Mouse (Mus musculus): ENCODE data around the gene Mex3b. TPM values are rescaled to one million over a fixed set of nuclear protein-coding genes. Genes with fewer than 3 reads are reported as not detected.

Mex3b gene
- total and polyA plus RNA-seq, 3 experiments, result 0.30 to 0.61 (median 0.55) TPM

- no peak for TF ChIP-seq TAL1 (conservative IDR thresholded peaks at IDR 0.05; ENCODE audit: low read depth, low read length)
- TF ChIP-seq GATA2 (IDR thresholded peaks at IDR 0.05; ENCODE audit: borderline replicate concordance, low read depth, low read length), result no peak
- no peak for TF ChIP-seq CTCF (IDR thresholded peaks at IDR 0.05; ENCODE audit: low read depth, low read length)
- Histone ChIP-seq H3K36me3 (replicated peaks) (no peaks in the 10 kb centered on the region), H3K4me3 (ENCODE audit: low read depth, low read length) (no peak overlapping the region), H3K9me3 (replicated peaks) (no peaks in the 10 kb centered on the region), H3K27me3 (ENCODE audit: insufficient read depth, low read length) (no peaks in the 10 kb centered on the region), H3K4me1 (ENCODE audit: insufficient read depth, low read depth, low read length) (no peaks in the 10 kb centered on the region)
- DNase-seq (ENCODE audit: low spot score), result no peak
- ATAC-seq (ENCODE audit: extremely low read depth, insufficient number of reproducible peaks, low FRiP score, poor library complexity, severe bottlenecking), result no peak
Observed at GRCm38 (mm10) chr7:82829516-82829915, 37.6 kb upstream of the Mex3b start.

GRCm38 (mm10) chr7:82834471-82834870, 32.7 kb upstream of the Mex3b start:
- Histone ChIP-seq H3K4me3 (ENCODE audit: low read depth, low read length) (no peak overlapping the region), H3K4me1 (ENCODE audit: insufficient read depth, low read depth, low read length) (no peaks in the 10 kb centered on the region), H3K27me3 (ENCODE audit: insufficient read depth, low read length) (no peaks in the 10 kb centered on the region), H3K9me3 (replicated peaks) (no peaks in the 10 kb centered on the region), H3K36me3 (replicated peaks) (no peaks in the 10 kb centered on the region)
- no peak for ATAC-seq (ENCODE audit: extremely low read depth, insufficient number of reproducible peaks, low FRiP score, poor library complexity, severe bottlenecking)
- no peak for DNase-seq (ENCODE audit: low spot score)
- TF ChIP-seq GATA2 (IDR thresholded peaks at IDR 0.05; ENCODE audit: borderline replicate concordance, low read depth, low read length) (no peak), GATA1 (IDR thresholded peaks at IDR 0.05; ENCODE audit: borderline replicate concordance, low read length) (no peak), CTCF (IDR thresholded peaks at IDR 0.05; ENCODE audit: low read depth, low read length) (no peak), POLR2AphosphoS5 (IDR thresholded peaks at IDR 0.05; ENCODE audit: insufficient replicate concordance, low read depth, low read length) (no peak), TAL1 (conservative IDR thresholded peaks at IDR 0.05; ENCODE audit: low read depth, low read length) (no peak)

- DNase-seq (ENCODE audit: low spot score) (no peak), ATAC-seq (ENCODE audit: extremely low read depth, insufficient number of reproducible peaks, low FRiP score, poor library complexity, severe bottlenecking) (no peak)
- Histone ChIP-seq H3K36me3 (replicated peaks) (no peaks in the 10 kb centered on the region), H3K9me3 (replicated peaks) (no peaks in the 10 kb centered on the region), H3K4me3 (ENCODE audit: low read depth, low read length) (no peak overlapping the region), H3K27me3 (ENCODE audit: insufficient read depth, low read length) (no peaks in the 10 kb centered on the region), H3K4me1 (ENCODE audit: insufficient read depth, low read depth, low read length) (no peaks in the 10 kb centered on the region)
- no peak for TF ChIP-seq CTCF (IDR thresholded peaks at IDR 0.05; ENCODE audit: low read depth, low read length)
- no peak for TF ChIP-seq POLR2AphosphoS5 (IDR thresholded peaks at IDR 0.05; ENCODE audit: insufficient replicate concordance, low read depth, low read length)
- no peak for TF ChIP-seq GATA2 (IDR thresholded peaks at IDR 0.05; ENCODE audit: borderline replicate concordance, low read depth, low read length)
- TF ChIP-seq TAL1 (conservative IDR thresholded peaks at IDR 0.05; ENCODE audit: low read depth, low read length), result no peak
- TF ChIP-seq GATA1 (IDR thresholded peaks at IDR 0.05; ENCODE audit: borderline replicate concordance, low read length), result no peak
Observed at GRCm38 (mm10) chr7:82838414-82838813, 28.7 kb upstream of the Mex3b start.

- Histone ChIP-seq H3K4me3 (ENCODE audit: low read depth, low read length) (no peak overlapping the region), H3K36me3 (replicated peaks) (no peaks in the 10 kb centered on the region), H3K4me1 (ENCODE audit: insufficient read depth, low read depth, low read length) (no peaks in the 10 kb centered on the region), H3K27me3 (ENCODE audit: insufficient read depth, low read length) (no peaks in the 10 kb centered on the region), H3K9me3 (replicated peaks) (no peaks in the 10 kb centered on the region)
- DNase-seq (ENCODE audit: low spot score) (no peak), ATAC-seq (ENCODE audit: extremely low read depth, insufficient number of reproducible peaks, low FRiP score, poor library complexity, severe bottlenecking) (no peak)
- TF ChIP-seq CTCF (IDR thresholded peaks at IDR 0.05; ENCODE audit: low read depth, low read length), result no peak
- no peak for TF ChIP-seq POLR2AphosphoS5 (IDR thresholded peaks at IDR 0.05; ENCODE audit: insufficient replicate concordance, low read depth, low read length)
- TF ChIP-seq TAL1 (conservative IDR thresholded peaks at IDR 0.05; ENCODE audit: low read depth, low read length), result no peak
- TF ChIP-seq GATA1 (IDR thresholded peaks at IDR 0.05; ENCODE audit: borderline replicate concordance, low read length), result no peak
- TF ChIP-seq GATA2 (IDR thresholded peaks at IDR 0.05; ENCODE audit: borderline replicate concordance, low read depth, low read length), result no peak
Observed at GRCm38 (mm10) chr7:82838965-82839675, 28.0 kb upstream of the Mex3b start.

GRCm38 (mm10) chr7:82842222-82842920, 24.8 kb upstream of the Mex3b start:
- no peaks in the 10 kb centered on the region for H3K27me3 ChIP-seq (ENCODE audit: insufficient read depth, low read length)
- no peaks in the 10 kb centered on the region for H3K4me1 ChIP-seq (ENCODE audit: insufficient read depth, low read depth, low read length)
- H3K4me3 ChIP-seq (ENCODE audit: low read depth, low read length), result no peak overlapping the region
- ATAC-seq (ENCODE audit: extremely low read depth, insufficient number of reproducible peaks, low FRiP score, poor library complexity, severe bottlenecking) (no peak), DNase-seq (ENCODE audit: low spot score) (no peak)
- H3K9me3 ChIP-seq (replicated peaks), result no peaks in the 10 kb centered on the region
- TF ChIP-seq CTCF (IDR thresholded peaks at IDR 0.05; ENCODE audit: low read depth, low read length), result no peak
- TF ChIP-seq GATA2 (IDR thresholded peaks at IDR 0.05; ENCODE audit: borderline replicate concordance, low read depth, low read length), result no peak
- TF ChIP-seq TAL1 (conservative IDR thresholded peaks at IDR 0.05; ENCODE audit: low read depth, low read length), result no peak
- no peak for TF ChIP-seq POLR2AphosphoS5 (IDR thresholded peaks at IDR 0.05; ENCODE audit: insufficient replicate concordance, low read depth, low read length)
- no peak for TF ChIP-seq GATA1 (IDR thresholded peaks at IDR 0.05; ENCODE audit: borderline replicate concordance, low read length)
- no peaks in the 10 kb centered on the region for H3K36me3 ChIP-seq (replicated peaks)

- no peak for TF ChIP-seq GATA2 (IDR thresholded peaks at IDR 0.05; ENCODE audit: borderline replicate concordance, low read depth, low read length)
- no peak for TF ChIP-seq TAL1 (conservative IDR thresholded peaks at IDR 0.05; ENCODE audit: low read depth, low read length)
- TF ChIP-seq GATA1 (IDR thresholded peaks at IDR 0.05; ENCODE audit: borderline replicate concordance, low read length), result no peak
- TF ChIP-seq CTCF (IDR thresholded peaks at IDR 0.05; ENCODE audit: low read depth, low read length), result no peak
- TF ChIP-seq POLR2AphosphoS5 (IDR thresholded peaks at IDR 0.05; ENCODE audit: insufficient replicate concordance, low read depth, low read length), result no peak
- Histone ChIP-seq H3K4me1 (ENCODE audit: insufficient read depth, low read depth, low read length) (no peaks in the 10 kb centered on the region), H3K27me3 (ENCODE audit: insufficient read depth, low read length) (no peaks in the 10 kb centered on the region; the same call in 1 of the 2 replicates), H3K4me3 (ENCODE audit: low read depth, low read length) (no peak overlapping the region), H3K9me3 (replicated peaks) (no peaks in the 10 kb centered on the region), H3K36me3 (replicated peaks) (no peaks in the 10 kb centered on the region)
- DNase-seq (ENCODE audit: low spot score) (no peak), ATAC-seq (ENCODE audit: extremely low read depth, insufficient number of reproducible peaks, low FRiP score, poor library complexity, severe bottlenecking) (no peak)
Observed at GRCm38 (mm10) chr7:82850756-82851155, 16.4 kb upstream of the Mex3b start.

Data from G1E (cell line).